Mouse (Mus musculus) cerebral cortex, adult 2 months (tissue): ENCODE results near the gene Id1.

Experiments
- WGBS: fragments of 180-500 bp; shearing (Covaris S2); methylation state at CpG from one replicate; pipeline ENCODE4 v1.1.7; 2018; 5-methylcytosine and 5-hydroxymethylcytosine counted together

The Id1 gene

DNA sequence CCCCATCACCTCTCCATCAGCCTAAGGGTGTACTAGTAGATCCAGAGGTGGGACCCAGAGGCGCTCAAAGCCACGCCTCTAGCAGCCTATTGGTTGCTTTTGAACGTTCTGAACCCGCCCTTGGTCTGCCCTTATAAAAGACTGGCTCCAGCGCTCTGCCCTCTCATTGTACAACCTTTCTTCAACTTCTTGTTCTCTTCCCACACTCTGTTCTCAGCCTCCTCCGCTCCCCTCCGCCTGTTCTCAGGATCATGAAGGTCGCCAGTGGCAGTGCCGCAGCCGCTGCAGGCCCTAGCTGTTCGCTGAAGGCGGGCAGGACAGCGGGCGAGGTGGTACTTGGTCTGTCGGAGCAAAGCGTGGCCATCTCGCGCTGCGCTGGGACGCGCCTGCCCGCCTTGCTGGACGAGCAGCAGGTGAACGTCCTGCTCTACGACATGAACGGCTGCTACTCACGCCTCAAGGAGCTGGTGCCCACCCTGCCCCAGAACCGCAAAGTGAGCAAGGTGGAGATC, at the start of gene Id1:
TSS of gene Id1 (plus strand) at position 162 of the 512 bp plus-strand sequence.
- WGBS: 1% methylated on average over 28 of the region's 28 CpGs

DNA sequence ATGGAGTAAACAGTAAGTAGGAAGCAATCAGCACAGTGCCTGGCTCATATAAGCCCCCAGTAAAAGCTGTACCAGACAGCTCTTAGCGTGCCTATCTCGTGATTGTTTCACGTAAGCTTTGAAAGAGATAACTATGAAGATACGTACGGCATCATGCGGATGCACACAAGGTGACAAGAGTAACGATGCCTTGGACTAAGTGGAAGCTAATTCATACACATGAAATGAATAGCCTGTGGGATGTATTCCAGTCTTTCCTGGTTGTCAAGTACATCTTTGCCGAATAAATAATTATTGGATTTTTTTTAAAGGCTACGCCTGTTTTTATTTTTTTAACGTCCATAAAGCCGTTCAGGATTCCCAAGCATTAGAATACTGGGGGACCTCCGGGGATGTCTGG, 49.7 kb upstream of the Id1 start:
- WGBS: 50% methylated on average over 12 of the region's 12 CpGs

DNA sequence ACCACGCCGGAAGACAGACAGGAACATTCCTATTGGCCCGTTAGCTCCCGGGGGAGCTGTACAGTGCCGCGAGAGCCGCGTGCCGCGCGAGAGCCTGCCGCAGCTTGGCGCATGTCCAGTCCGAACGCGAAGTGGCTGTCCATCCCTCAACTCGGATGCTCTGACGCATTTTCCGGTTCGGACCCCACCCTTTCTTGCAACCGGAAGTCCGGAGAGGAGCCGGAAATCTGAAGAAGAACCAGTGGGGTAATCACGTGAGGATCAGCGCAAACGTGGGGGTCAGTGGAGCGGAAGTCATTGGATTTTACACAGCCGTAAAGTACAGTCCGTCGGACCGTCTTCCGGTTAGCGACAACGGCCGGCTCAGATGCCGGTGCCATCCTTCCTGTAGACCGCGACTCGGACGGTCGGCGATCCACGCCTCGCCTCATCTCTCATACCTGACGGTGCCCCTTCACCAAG, 49.2 kb upstream of the Id1 start, which contains the start of gene Mcts2:
TSS of gene Mcts2 (plus strand) at position 230 of the 462 bp plus-strand sequence.
- 58% methylated on average over 45 of the region's 45 CpGs for WGBS

DNA sequence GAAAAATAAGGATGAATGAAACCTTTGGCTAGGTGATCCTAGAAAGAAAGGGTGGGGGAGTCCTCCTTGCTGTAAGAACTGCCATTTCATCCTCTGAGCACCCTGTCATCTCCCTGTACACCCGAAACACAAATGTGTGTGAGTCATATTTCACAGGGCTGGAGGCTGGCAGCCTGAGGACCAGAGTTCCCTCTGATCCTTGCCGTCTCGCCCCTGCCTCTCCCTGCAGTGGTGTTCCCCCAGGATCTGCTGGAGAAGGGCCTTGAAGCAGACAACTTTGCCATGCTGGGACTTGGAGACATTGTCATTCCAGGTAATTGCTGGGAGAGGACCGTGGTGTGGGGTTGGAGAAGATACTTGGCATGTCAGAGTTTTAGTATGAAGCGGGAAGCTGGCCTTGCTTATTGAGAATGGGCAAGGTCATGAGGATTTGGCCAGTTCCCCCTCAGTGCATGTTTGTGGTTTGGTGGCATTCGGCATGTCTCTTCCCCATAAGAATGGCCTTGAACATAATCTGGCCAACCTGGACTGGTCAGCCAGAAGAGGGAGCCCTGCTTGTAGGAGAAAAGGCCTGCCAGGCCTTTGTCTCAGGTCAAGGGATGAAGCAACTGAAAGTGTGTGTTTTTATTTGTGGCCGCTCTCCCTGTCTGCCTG, 44.4 kb upstream of the Id1 start:
- 67% methylated on average over 7 of the region's 7 CpGs for WGBS

DNA sequence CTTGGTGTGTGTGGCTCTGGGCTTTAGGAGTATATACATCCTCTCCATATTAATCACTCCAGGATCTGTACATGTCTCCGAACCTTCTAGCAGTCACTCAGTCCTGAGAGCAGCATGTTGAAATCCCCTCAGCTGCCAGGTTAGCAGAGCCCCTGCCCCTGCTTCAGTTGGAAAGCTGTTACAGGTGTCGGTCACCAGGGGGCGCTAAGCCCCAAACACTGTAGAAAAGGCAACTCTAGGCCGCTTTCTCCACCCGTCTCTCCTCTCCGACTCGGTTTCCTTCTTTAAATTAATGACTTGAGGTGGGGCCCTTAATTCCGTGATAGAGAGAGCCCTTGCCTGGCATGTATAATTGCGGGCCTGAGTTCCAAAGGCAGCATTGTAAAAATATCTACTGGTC, 42.8 kb upstream of the Id1 start:
- WGBS: 10% methylated on average over 9 of the region's 9 CpGs

DNA sequence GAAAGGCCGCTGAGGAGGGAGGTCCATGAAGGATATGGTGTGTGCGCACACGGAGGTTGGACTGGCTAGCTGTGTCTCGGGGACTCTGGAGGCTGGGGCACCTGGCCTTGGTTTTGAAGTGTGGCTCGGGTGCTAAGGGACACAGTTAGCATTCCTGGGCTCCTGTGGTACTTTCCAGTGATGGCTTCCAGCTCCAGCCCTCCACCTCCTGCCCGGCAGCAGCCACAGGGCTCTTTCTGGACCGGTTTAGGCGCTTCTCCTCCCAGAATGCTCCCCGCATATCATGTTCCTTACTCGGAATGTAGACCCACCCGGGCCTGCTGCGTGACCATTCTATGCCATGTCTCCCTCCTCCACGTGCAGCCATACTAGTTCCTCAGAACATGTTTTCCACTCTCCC, 42.3 kb upstream of the Id1 start:
- 86% methylated on average over 13 of the region's 13 CpGs for WGBS

DNA sequence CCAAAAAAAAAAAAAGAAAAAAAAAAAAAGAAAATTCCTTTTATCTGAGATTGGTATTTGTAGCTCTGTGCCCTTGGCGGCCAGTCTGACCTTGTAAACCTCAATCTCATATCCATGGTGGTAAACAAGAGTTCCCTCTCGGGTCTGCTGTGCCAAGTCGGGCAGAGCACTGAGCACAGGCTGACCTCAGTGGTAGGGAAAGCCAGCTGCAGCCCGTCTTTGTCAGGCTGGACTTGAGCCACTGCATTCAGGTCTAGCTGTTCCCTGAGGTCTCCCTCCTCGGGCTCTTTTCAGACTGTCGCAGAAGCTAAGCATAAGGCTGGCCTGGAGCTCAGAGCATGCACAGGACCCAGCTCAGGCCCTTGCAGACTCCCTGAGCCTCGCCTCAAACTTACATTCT, 41.3 kb upstream of the Id1 start:
- WGBS: 76% methylated on average over 7 of the region's 7 CpGs

DNA sequence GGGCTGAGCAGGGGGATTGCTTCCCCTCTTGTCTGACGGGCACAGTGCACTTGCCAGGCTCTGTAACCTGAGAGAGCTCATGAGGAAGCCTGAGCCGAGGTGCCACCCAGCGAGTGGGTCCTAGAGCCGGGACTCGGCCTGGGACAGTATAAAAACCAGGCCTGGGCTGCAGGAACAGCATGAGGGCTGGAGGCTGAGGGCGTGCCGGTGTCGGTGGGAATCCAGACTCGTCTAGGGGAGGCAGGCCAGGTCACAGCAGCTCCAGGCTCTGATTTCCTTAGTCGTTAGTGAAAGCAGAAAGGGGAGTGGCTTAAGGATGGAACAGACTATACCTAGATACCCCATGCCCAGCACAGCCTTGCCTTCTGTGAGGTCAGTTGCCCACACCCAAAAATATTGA, 40.0 kb upstream of the Id1 start:
- WGBS: 68% methylated on average over 10 of the region's 10 CpGs

DNA sequence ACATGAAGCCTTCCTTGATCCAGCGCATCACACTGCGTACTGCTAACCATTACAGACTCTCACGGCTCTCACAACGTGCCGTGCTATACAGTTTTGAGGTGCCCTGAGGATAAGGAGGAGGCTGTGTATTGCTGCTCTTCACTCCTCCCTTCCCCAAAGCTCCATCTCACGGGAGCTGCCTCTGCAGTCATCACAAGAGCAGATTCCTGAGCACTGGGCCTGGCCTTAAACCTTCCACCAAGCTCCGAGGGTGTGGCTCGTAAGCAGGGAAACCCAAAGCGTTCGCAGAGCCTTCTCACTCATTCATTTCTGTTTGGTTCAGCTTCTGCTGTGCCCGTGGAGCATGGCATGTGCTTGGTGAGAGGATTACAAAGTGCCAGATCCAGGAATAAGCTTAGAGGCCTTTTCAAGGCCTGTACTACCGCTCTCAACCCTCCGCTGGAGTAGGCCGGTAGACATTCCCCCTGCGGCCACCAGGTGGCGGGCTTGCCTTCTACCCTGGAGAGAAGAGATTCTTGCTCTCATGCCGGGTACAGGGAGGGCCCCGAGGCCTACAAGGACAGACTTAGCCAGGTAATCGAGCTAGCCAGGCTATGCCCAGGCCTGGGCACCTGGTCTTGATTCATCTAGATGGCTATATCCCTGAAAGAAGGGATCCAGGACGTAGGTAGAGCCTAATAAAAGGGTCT, 39.4 kb upstream of the Id1 start:
- WGBS: 39% methylated on average over 20 of the region's 20 CpGs

DNA sequence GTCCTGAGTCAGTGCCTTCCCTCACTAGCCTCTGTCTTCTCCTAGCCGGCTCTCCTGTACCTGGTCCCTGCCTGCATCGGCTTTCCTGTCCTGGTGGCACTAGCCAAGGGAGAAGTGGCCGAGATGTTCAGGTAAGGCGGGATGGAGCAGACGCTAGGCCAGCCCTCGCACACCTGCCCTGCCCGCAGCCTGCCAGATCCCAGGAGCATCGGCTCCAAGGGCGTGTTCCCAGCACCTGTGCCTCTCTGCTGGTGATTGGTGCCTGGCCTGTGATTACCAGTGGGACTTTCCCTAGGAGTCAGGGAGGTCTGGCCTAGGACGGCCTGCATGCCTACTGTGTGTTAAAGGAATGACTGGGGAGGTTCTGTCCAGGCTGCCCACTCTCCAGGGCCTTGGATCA, 35.9 kb upstream of the Id1 start:
- 98% methylated on average over 10 of the region's 10 CpGs for WGBS

DNA sequence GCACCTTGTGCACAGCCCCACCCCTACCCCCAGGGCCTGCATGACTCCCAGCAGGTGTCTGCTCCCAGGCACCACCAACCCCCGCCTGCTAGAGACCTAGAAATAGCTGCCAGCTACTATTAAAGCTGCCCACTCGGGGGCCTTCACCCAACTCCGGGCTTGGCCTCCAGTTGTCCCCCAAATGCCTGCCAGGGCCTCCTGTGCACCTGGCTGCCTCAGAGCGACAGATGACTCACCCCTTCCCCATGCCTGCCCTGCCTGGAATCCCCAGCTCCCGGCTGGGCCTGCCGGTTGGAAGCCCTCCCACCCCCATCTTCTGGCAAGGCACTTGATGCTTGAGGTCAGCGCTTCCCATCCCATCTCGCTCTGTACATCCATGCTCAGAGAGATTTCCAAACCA, 35.3 kb upstream of the Id1 start:
- WGBS: 83% methylated on average over 8 of the region's 8 CpGs

DNA sequence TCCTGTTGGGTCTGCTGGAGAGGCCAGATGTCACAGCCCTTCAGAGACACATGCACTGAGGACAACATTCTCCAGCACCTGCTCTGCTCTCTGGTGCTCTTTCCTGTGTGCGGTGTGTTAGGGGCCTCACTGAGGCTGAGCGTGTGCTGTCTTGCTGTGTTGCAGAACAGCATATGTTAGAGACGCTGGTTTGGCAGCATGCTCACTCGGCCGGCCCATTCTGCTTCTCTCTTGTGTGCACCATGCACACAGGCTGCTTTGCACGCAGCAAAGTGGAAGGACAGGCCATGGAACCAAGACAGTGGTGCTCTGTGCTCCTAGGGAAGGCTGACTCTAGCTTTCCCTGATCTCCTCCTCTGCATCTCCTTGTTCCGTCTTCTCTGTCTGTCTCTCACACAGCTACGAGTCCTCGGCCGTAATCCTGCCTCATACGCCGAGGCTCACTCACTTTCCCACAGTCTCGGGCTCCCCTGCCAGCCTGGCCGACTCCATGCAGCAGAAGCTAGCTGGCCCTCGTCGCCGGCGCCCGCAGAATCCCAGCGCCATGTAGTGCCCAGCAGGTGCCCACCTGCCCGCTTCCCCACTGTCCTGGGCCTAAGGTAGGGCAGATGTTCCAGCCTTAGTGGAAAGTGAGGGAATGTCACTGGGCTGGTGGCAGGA, 32.3 kb upstream of the Id1 start:
- 87% methylated on average over 21 of the region's 21 CpGs for WGBS

DNA sequence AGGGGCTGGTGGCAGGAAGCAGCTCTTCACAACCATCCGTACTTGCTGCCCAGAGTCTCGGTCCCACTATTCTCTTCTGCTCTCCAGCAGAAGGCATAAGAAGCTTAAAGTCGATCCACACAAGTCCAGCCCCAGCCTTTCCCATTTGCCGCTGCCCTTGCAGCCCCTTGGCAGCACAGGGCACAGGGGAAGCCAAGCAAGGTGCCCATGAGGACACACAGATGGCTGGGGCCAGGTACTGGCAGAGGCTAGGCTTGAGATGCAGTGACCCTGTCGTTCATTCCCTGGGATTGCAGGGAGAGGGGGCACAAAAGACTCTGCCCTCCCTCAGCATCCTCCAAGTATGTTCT, 31.8 kb upstream of the Id1 start:
- WGBS: 79% methylated on average over 5 of the region's 5 CpGs

DNA sequence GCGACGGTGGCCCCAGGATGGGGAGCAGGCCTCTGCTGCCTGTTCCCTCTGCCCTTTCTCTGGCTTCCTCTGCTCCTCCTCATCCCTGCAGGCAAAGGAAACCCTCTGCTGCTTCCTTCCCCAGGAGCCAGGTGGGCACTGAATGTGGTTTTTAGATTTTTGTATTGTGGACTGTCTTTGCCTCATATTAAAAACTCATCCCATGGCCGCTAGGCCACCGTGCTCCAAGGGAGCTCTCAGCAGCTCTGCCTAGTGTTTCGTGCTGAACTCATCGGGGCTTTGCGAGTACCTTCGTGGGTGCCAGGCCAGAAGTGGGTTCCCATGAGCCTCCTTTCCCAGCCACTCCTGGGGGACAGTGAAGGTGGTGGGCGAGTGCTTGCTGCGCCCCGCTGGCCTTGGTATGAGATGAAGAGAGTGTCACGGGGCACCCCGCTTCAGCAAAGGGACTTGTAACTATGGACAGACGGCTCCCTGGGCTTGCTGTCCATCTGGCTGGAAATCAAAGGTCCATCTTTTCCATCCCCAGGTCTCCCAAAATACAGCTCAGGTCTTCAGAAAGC, 31.2 kb upstream of the Id1 start:
- WGBS: 92% methylated on average over 14 of the region's 14 CpGs

DNA sequence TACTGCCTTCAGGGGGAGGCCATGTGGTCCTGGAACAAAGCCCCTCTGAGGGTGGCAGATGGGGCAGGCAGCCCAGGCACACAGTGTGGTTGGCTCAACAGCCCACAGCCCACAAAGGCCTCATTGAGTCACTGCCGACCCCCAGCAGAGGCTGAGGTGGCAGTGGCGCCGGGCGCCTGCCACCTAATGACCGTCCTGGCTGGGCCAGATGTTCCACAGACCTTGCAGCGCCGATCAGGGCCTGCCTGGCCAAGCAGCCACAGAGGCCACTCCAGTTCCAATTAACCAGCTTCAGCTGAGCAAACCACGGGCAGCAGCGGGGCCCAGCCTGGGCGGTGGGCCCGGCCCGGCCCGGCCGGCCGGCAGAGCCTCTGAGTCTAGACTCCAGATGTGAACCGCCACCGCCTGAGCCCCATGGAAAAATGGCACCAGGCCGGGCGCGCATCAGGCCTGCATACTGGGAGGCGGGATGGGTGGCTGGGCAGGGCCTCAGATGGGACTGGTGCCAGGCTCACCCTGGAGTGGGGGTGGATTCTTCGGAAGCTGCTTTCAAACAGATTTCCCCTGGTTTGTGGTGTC, 30.0 kb upstream of the Id1 start:
- WGBS: 39% methylated on average over 22 of the region's 22 CpGs

DNA sequence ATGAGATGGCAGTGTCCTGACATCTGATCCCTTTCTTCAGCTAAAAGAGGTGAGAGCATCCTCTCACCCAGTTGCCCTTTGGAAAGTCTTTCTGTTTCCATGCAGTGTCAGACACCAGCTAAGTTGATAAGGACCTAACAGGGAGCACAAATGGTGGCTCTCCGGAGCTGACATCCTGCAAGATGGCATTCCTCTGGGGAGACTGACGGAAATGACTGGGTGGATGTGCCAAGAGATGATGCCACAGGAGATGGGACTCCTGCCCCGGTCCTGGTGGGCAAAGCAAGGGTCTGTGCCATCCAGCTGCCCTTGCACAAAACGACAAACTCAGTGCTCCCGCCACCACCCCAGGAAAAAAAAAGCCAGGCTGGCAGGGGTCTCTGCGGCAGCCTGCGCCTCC, 28.9 kb upstream of the Id1 start:
- 39% methylated on average over 7 of the region's 7 CpGs for whole genome bisulfite sequencing

DNA sequence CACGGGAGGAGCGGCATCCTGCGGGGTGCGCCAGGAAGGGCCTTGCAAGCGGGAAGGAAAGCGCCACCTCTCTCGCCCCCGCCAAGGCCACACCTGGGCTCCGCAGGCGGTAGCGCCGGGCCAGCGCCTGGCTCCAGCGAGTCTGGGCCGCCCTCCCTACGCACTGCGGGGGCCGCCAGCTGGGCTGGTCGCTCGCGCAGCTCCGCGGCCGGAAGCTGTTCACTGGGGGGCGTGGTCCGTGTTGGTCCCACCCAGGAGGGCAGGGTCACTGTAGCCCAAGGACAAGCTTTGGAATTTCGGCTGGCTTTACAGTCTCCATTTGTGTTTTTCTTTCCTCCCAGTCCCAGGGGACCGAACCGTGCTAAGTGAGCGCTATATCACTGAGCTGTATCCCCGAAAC, 28.4 kb upstream of the Id1 start:
- WGBS: 18% methylated on average over 31 of the region's 31 CpGs

DNA sequence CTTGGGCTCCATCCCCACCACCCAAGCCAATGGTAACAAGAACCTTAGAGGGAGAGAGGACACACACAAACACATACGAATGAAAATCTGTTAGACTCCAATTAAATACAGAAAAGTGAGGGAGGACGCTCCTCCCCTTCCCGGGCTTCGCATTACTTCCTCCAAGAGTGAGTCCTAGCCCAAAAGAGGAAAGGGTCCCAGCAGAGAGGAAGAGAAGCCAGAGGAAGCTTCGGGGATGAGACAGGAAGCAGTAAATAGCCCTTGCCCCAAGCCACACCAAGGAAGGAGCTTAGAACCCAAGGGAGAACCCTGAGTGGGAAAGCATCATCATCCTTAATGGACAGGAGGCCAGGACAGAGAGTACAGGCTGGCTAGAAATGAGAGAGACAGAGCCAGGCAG, 27.0 kb upstream of the Id1 start:
- WGBS: 83% methylated on average over 5 of the region's 5 CpGs

DNA sequence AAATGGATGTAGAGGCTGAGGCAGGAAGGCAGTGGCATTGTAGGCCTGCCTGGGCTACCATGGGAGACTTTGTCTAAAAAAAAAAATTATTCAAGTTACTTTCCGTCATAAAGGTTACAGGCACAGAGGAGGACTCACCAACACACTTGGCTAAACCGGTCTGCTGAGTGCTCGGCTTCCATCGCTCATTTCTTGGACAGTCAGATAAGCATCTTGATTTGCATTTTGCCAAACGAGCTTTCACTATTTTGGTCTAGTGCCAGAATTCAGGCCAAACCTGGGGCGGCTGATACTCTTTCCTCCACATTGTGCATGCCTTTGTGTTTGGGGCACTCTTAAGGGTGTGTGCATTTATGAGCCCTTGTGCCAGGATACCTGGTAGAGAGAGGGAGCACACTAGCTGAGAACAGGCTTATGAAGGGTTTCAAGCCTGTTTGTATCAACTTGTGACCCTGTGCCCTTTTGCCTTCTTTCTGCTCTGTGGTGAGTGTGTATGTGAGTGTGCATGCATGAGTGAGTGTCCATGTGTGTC, 19.7 kb upstream of the Id1 start:
- WGBS: 67% methylated on average over 6 of the region's 6 CpGs

DNA sequence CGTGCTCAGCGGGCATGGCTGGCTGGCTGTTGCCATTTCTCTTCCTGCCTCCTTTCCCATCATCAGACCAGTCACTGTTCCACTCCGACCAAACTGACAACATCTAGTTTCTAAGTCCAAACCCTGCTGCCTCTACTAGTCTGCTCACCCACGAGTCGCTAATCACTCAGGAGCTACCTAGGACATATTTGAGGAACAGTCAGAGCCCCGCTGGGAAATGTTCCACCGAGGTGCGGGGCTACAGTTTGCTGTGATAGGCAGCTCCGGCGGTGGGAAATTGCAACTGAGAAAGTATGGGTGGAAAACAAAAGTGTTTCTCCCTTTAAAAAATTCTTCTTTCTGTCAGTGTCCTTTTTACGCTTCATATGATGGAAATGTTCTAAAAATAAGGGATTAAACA, 18.4 kb upstream of the Id1 start:
- WGBS: 64% methylated on average over 11 of the region's 11 CpGs

DNA sequence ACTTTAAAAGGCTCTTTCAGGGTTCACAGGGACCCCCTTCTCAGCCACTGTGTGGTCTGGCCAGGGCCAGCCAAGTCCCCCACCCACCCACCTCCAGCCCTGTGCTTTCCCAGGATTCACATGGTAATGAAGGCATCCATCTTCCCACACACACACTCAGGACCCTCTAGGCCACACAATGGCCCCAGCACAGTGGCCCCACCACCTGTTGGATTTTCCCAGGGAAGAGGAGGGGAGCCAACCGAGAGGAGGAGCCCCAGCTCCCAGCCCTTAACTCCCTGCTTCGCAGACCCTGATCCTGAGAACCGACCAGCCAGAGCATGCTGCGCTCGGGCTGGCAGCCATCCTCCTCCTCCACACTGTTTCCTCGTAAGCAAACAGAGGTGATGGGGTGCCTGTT, 18.0 kb upstream of the Id1 start:
- WGBS: 53% methylated on average over 6 of the region's 6 CpGs
